Mouse (Mus musculus) bone marrow macrophage, adult 2 months (primary cell): ENCODE measurements around the gene Erg28.

Experiments
- CTCF ChIP-seq: IDR thresholded peaks from 2 replicates; pipeline ENCODE4 v1.5.1; 2012; ENCODE audit warnings: low read depth, mild to moderate bottlenecking, low read length, moderate library complexity
- POLR2A ChIP-seq: IDR thresholded peaks from 2 replicates; pipeline ENCODE4 v1.6.1; 2012; ENCODE audit warnings: mild to moderate bottlenecking, low read depth, low read length, borderline replicate concordance

GRCm38 (mm10) chr12:85865526-85865925 is 41.2 kb upstream of the Erg28 start:
- TF ChIP-seq CTCF (no peak), POLR2A (no peak)
